Mouse (Mus musculus) neural tube, embryonic 14.5 days (tissue): ENCODE measurements at regions not wholly inside any gene's neighbourhood (a gene's known extent, or its start where the extent isn't known, plus 50 kb on each side); places are given as distances from the start of the nearest gene placed in this dataset.

ENCODE experiments used
- ATAC-seq: fragments of 200-750 bp; cut with Nextera tagmentation; 2 replicates; pipeline ENCODE4 v1.8.0; 2017; ENCODE audit warnings: low read depth, mild to moderate bottlenecking, moderate TSS enrichment, moderate library complexity
- H3K27ac ChIP-seq: fragments of 300-500 bp; sonication (generic); 2 replicates; pipeline ENCODE4 v1.5.1; 2014; ENCODE audit warnings: low read depth, mild to moderate bottlenecking, control low read depth, low read length, moderate library complexity, mixed read lengths
- H3K27me3 ChIP-seq: fragments of 300-500 bp; sonication (generic); 2 replicates; pipeline ENCODE4 v1.6.1; 2014; ENCODE audit warnings: low read length; ENCODE audit not compliant: control insufficient read depth, insufficient read depth
- H3K36me3 ChIP-seq: fragments of 300-500 bp; sonication (generic); 2 replicates; pipeline ENCODE4 v1.6.1; 2014; ENCODE audit warnings: low read length, mixed read lengths; ENCODE audit not compliant: control insufficient read depth, insufficient read depth
- H3K4me1 ChIP-seq: fragments of 300-500 bp; sonication (generic); 2 replicates; pipeline ENCODE4 v1.6.1; 2014; ENCODE audit warnings: low read length; ENCODE audit not compliant: control insufficient read depth, insufficient read depth
- H3K4me2 ChIP-seq: fragments of 300-500 bp; sonication (generic); 2 replicates; pipeline ENCODE4 v1.6.1; 2014; ENCODE audit warnings: mild to moderate bottlenecking, low read depth, low read length, control low read depth
- H3K4me3 ChIP-seq: fragments of 300-500 bp; sonication (generic); 2 replicates; pipeline ENCODE4 v1.5.1; 2014; ENCODE audit warnings: low read depth, low read length, control low read depth, mixed read lengths
- H3K9ac ChIP-seq: fragments of 300-500 bp; sonication (generic); replicated peaks from 2 replicates; pipeline ENCODE4 v1.6.1; 2014; ENCODE audit warnings: low read depth, mild to moderate bottlenecking, control low read depth, low read length, mixed read lengths
- H3K9me3 ChIP-seq: fragments of 300-500 bp; sonication (generic); 2 replicates; pipeline ENCODE4 v1.6.1; 2016; ENCODE audit warnings: low read length; ENCODE audit not compliant: control insufficient read depth
- WGBS: fragments of 180-500 bp; shearing (Covaris S2); extraction: QIAGEN DNeasy Blood & Tissue Kit; methylation state at CpG from one replicate; pipeline ENCODE4 v1.1.7; 2014; 5-methylcytosine and 5-hydroxymethylcytosine counted together

- H3K27me3 ChIP-seq, result no peaks in the 10 kb centered on the region
- H3K36me3 ChIP-seq, result no peaks in the 10 kb centered on the region
- H3K4me3 ChIP-seq, result no peak overlapping the region
- peaks cover 13% of the 10 kb centered on the region for H3K4me1 ChIP-seq
- no peaks in the 10 kb centered on the region for H3K9me3 ChIP-seq
- H3K27ac ChIP-seq, result no peak overlapping the region
- no peak overlapping the region for H3K9ac ChIP-seq
- 78% methylated on average over 9 of the region's 9 CpGs for WGBS
- no peak for ATAC-seq
- H3K4me2 ChIP-seq, result no peak overlapping the region
Measured at GRCm38 (mm10) chr19:56653292-56653691, 68.7 kb upstream of the Adrb1 start.

- Histone ChIP-seq H3K9ac (no peak overlapping the region), H3K4me1 (peaks cover 13% of the 10 kb centered on the region), H3K4me2 (no peak overlapping the region), H3K27me3 (no peaks in the 10 kb centered on the region), H3K9me3 (no peaks in the 10 kb centered on the region), H3K36me3 (no peaks in the 10 kb centered on the region), H3K4me3 (no peak overlapping the region), H3K27ac (no peak overlapping the region)
- WGBS, result 89% methylated on average over 9 of the region's 9 CpGs
- ATAC-seq, result no peak
Measured at GRCm38 (mm10) chr19:56655330-56655729, 66.7 kb upstream of the Adrb1 start.

GRCm38 (mm10) chr19:56660566-56661199 is 61.3 kb upstream of the Adrb1 start:
- H3K27ac ChIP-seq, result no peak overlapping the region
- H3K4me3 ChIP-seq, result no peak overlapping the region
- no peaks in the 10 kb centered on the region for H3K4me1 ChIP-seq
- ATAC-seq, result no peak
- 72% methylated on average over 4 of the region's 4 CpGs for WGBS
- no peak overlapping the region for H3K9ac ChIP-seq
- no peaks in the 10 kb centered on the region for H3K36me3 ChIP-seq
- H3K9me3 ChIP-seq, result no peaks in the 10 kb centered on the region
- H3K27me3 ChIP-seq, result no peaks in the 10 kb centered on the region
- no peak overlapping the region for H3K4me2 ChIP-seq

GRCm38 (mm10) chr19:56663474-56664227 is 58.3 kb upstream of the Adrb1 start:
- no peak for ATAC-seq
- H3K4me1 ChIP-seq, result no peaks in the 10 kb centered on the region

GRCm38 (mm10) chr19:56664307-56664775 is 57.7 kb upstream of the Adrb1 start:
- WGBS, result 62% methylated on average over 10 of the region's 10 CpGs
- H3K9me3 ChIP-seq, result no peaks in the 10 kb centered on the region

More at GRCm38 (mm10) chr19:56663474-56664227, 58.3 kb upstream of the Adrb1 start:
- no peak overlapping the region for H3K9ac ChIP-seq
- no peak overlapping the region for H3K4me2 ChIP-seq
- H3K36me3 ChIP-seq, result no peaks in the 10 kb centered on the region
- H3K4me3 ChIP-seq, result no peak overlapping the region
- H3K9me3 ChIP-seq, result no peaks in the 10 kb centered on the region
- 91% methylated on average over 10 of the region's 10 CpGs for WGBS
- no peaks in the 10 kb centered on the region for H3K27me3 ChIP-seq
- no peak overlapping the region for H3K27ac ChIP-seq

GRCm38 (mm10) chr19:56664944-56665663 is 56.9 kb upstream of the Adrb1 start:
- ATAC-seq, result no peak
- 70% methylated on average over 7 of the region's 7 CpGs for WGBS

More at GRCm38 (mm10) chr19:56664307-56664775, 57.7 kb upstream of the Adrb1 start:
- Histone ChIP-seq H3K27ac (no peak overlapping the region), H3K4me1 (no peaks in the 10 kb centered on the region), H3K27me3 (no peaks in the 10 kb centered on the region), H3K9ac (no peak overlapping the region), H3K36me3 (no peaks in the 10 kb centered on the region), H3K4me3 (no peak overlapping the region), H3K4me2 (no peak overlapping the region)
- ATAC-seq, result peak; percentile 14; the same call in 1 of the 2 replicates

GRCm38 (mm10) chr19:56665972-56666371 is 56.0 kb upstream of the Adrb1 start:
- ATAC-seq, result no peak
- Histone ChIP-seq H3K4me2 (no peak overlapping the region), H3K4me1 (no peaks in the 10 kb centered on the region), H3K9ac (no peak overlapping the region), H3K9me3 (no peaks in the 10 kb centered on the region), H3K27me3 (no peaks in the 10 kb centered on the region), H3K36me3 (no peaks in the 10 kb centered on the region), H3K4me3 (no peak overlapping the region), H3K27ac (no peak overlapping the region)
- WGBS, result 81% methylated on average over 1 of the region's 1 CpGs

More at GRCm38 (mm10) chr19:56664944-56665663, 56.9 kb upstream of the Adrb1 start:
- H3K4me1 ChIP-seq, result no peaks in the 10 kb centered on the region
- H3K27ac ChIP-seq, result no peak overlapping the region
- no peaks in the 10 kb centered on the region for H3K27me3 ChIP-seq
- no peak overlapping the region for H3K4me2 ChIP-seq
- H3K9ac ChIP-seq, result no peak overlapping the region
- H3K36me3 ChIP-seq, result no peaks in the 10 kb centered on the region
- no peak overlapping the region for H3K4me3 ChIP-seq
- no peaks in the 10 kb centered on the region for H3K9me3 ChIP-seq

GRCm38 (mm10) chr19:56667903-56668302 is 54.1 kb upstream of the Adrb1 start:
- Histone ChIP-seq H3K4me2 (no peak overlapping the region), H3K4me3 (no peak overlapping the region), H3K36me3 (no peaks in the 10 kb centered on the region), H3K9me3 (no peaks in the 10 kb centered on the region), H3K4me1 (no peaks in the 10 kb centered on the region), H3K9ac (no peak overlapping the region), H3K27me3 (no peaks in the 10 kb centered on the region), H3K27ac (no peak overlapping the region)
- ATAC-seq, result no peak
- WGBS, result 92% methylated on average over 2 of the region's 2 CpGs

GRCm38 (mm10) chr19:56668991-56669390 is 53.0 kb upstream of the Adrb1 start:
- Histone ChIP-seq H3K9ac (no peak overlapping the region), H3K27me3 (no peaks in the 10 kb centered on the region), H3K4me1 (no peaks in the 10 kb centered on the region), H3K9me3 (no peaks in the 10 kb centered on the region), H3K36me3 (no peaks in the 10 kb centered on the region), H3K27ac (no peak overlapping the region), H3K4me2 (no peak overlapping the region), H3K4me3 (no peak overlapping the region)
- 64% methylated on average over 7 of the region's 7 CpGs for WGBS
- ATAC-seq, result no peak
